Mouse (Mus musculus): Measurements from ENCODE around the gene Use1. TPM values are rescaled to one million over a fixed set of nuclear protein-coding genes. Genes with fewer than 3 reads are reported as not detected.
A peak's percentile ranks its signal among the peaks of the same experiment; 100 is the strongest.

Use1 gene
- total and polyA plus RNA-seq, 3 experiments, result 34.5 to 151 (median 70.8) TPM

- no peaks in the 10 kb centered on the region for H3K27me3 ChIP-seq (ENCODE audit: insufficient read depth, low read length)
These were observed 37.4 kb downstream of the Use1 start for GRCm38 (mm10) chr8:71404011-71404410.

GRCm38 (mm10) chr8:71404951-71405351 lies 38.3 kb downstream of the Use1 start:
- ATAC-seq (ENCODE audit: extremely low read depth, insufficient number of reproducible peaks, low FRiP score, poor library complexity, severe bottlenecking) (peak; percentile 10; the same call in 1 of the 2 replicates), DNase-seq (ENCODE audit: low spot score) (peak; percentile 58)
- peaks cover 78% of the 10 kb centered on the region for H3K36me3 ChIP-seq (replicated peaks)
- peak overlapping the region; percentile 82 for H3K4me3 ChIP-seq (ENCODE audit: low read depth, low read length)
- H3K27me3 ChIP-seq (ENCODE audit: insufficient read depth, low read length), result no peaks in the 10 kb centered on the region
- peaks cover 74% of the 10 kb centered on the region for H3K4me1 ChIP-seq (ENCODE audit: insufficient read depth, low read depth, low read length)
- H3K9me3 ChIP-seq (replicated peaks), result no peaks in the 10 kb centered on the region
- no peak for TF ChIP-seq GATA2 (IDR thresholded peaks at IDR 0.05; ENCODE audit: borderline replicate concordance, low read depth, low read length)
- no peak for TF ChIP-seq CTCF (IDR thresholded peaks at IDR 0.05; ENCODE audit: low read depth, low read length)
- no peak for TF ChIP-seq TAL1 (conservative IDR thresholded peaks at IDR 0.05; ENCODE audit: low read depth, low read length)
- no peak for TF ChIP-seq GATA1 (IDR thresholded peaks at IDR 0.05; ENCODE audit: borderline replicate concordance, low read length)
- TF ChIP-seq POLR2AphosphoS5 (IDR thresholded peaks at IDR 0.05; ENCODE audit: insufficient replicate concordance, low read depth, low read length), result no peak

More at GRCm38 (mm10) chr8:71404011-71404410, 37.4 kb downstream of the Use1 start:
- H3K4me1 ChIP-seq (ENCODE audit: insufficient read depth, low read depth, low read length), result peaks cover 73% of the 10 kb centered on the region
- ATAC-seq (ENCODE audit: extremely low read depth, insufficient number of reproducible peaks, low FRiP score, poor library complexity, severe bottlenecking) (no peak), DNase-seq (ENCODE audit: low spot score) (no peak)
- TF ChIP-seq POLR2AphosphoS5 (IDR thresholded peaks at IDR 0.05; ENCODE audit: insufficient replicate concordance, low read depth, low read length) (no peak), GATA1 (IDR thresholded peaks at IDR 0.05; ENCODE audit: borderline replicate concordance, low read length) (no peak), TAL1 (conservative IDR thresholded peaks at IDR 0.05; ENCODE audit: low read depth, low read length) (no peak), GATA2 (IDR thresholded peaks at IDR 0.05; ENCODE audit: borderline replicate concordance, low read depth, low read length) (no peak), CTCF (IDR thresholded peaks at IDR 0.05; ENCODE audit: low read depth, low read length) (no peak)
- peaks cover 76% of the 10 kb centered on the region for H3K36me3 ChIP-seq (replicated peaks)
- peak overlapping the region; percentile 61; the same call in 1 of the 2 replicates for H3K4me3 ChIP-seq (ENCODE audit: low read depth, low read length)
- H3K9me3 ChIP-seq (replicated peaks), result no peaks in the 10 kb centered on the region

- TF ChIP-seq CTCF (IDR thresholded peaks at IDR 0.05; ENCODE audit: low read depth, low read length), result peak; percentile 25; the same call in 1 of the 2 replicates
- TF ChIP-seq POLR2AphosphoS5 (IDR thresholded peaks at IDR 0.05; ENCODE audit: insufficient replicate concordance, low read depth, low read length), result no peak
- TF ChIP-seq GATA1 (IDR thresholded peaks at IDR 0.05; ENCODE audit: borderline replicate concordance, low read length), result no peak
- H3K9me3 ChIP-seq (replicated peaks), result no peaks in the 10 kb centered on the region
- ATAC-seq (ENCODE audit: extremely low read depth, insufficient number of reproducible peaks, low FRiP score, poor library complexity, severe bottlenecking) (peak; percentile 65), DNase-seq (ENCODE audit: low spot score) (peak; percentile 88)
- peaks cover 74% of the 10 kb centered on the region for H3K4me1 ChIP-seq (ENCODE audit: insufficient read depth, low read depth, low read length)
- peak within 1 kb of the TSS; percentile 82 for H3K4me3 ChIP-seq (ENCODE audit: low read depth, low read length)
- H3K36me3 ChIP-seq (replicated peaks), result peaks cover 76% of the 10 kb centered on the region
- no peaks in the 10 kb centered on the region for H3K27me3 ChIP-seq (ENCODE audit: insufficient read depth, low read length)
These were observed 38.9 kb downstream of the Use1 start, which contains the start of gene Ankle1 for GRCm38 (mm10) chr8:71405401-71406098. Ankle1 (plus strand) TSS chr8:71406010.

DNA sequence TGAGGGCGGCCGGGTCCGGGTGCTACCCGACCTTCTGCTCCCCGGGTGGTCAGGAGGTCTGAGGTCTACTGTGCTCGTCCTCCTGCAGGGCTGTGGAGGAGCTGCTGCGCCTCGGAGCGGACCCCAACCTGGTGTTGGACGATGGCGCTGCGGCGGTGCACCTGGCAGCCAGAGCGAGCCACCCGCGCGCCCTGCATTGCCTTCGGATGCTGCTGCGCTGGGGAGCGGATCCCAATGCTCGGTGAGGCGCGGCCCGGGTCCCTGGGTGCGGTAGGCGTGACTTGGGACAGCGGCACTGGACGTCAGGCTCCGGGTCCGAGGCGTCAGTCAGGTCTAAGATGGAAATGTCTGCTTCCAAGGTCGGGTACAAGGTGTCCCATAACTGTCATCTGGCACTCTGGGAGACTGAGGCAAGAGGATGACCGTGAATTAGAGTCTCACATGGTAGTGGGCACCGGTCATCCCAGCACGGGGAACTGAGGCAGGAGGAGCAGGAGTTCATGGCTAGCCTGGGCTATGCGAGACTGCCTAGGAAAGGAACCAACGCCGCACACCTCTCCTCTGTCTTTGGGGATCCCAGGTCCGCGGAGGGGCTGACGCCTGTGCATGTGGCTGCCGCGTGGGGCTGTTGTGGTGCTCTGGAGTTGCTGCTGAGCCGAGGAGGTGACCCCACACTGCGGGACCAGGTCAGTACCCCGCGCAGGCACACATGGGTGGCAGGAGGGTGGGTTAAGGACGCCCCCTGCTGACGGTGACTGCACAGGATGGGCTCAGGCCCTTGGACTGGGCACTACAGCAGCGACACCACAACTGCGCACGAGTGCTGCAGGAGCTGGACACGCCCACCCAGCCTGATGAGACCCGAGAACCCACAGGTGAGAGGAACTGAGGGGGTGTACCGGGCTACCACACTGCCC lies 39.7 kb downstream of the Use1 start:
- peak; percentile 85 for DNase-seq (ENCODE audit: low spot score)
- peaks cover 74% of the 10 kb centered on the region for H3K4me1 ChIP-seq (ENCODE audit: insufficient read depth, low read depth, low read length)
- ATAC-seq (ENCODE audit: extremely low read depth, insufficient number of reproducible peaks, low FRiP score, poor library complexity, severe bottlenecking), result peak; percentile 58
- H3K36me3 ChIP-seq (replicated peaks), result peaks cover 68% of the 10 kb centered on the region
- H3K4me3 ChIP-seq (ENCODE audit: low read depth, low read length), result peak overlapping the region; percentile 82
- H3K27me3 ChIP-seq (ENCODE audit: insufficient read depth, low read length), result no peaks in the 10 kb centered on the region
- no peaks in the 10 kb centered on the region for H3K9me3 ChIP-seq (replicated peaks)
- no peak for TF ChIP-seq TAL1 (conservative IDR thresholded peaks at IDR 0.05; ENCODE audit: low read depth, low read length)
- no peak for TF ChIP-seq GATA1 (IDR thresholded peaks at IDR 0.05; ENCODE audit: borderline replicate concordance, low read length)
- TF ChIP-seq CTCF (IDR thresholded peaks at IDR 0.05; ENCODE audit: low read depth, low read length), result peak; percentile 80
- no peak for TF ChIP-seq GATA2 (IDR thresholded peaks at IDR 0.05; ENCODE audit: borderline replicate concordance, low read depth, low read length)

- Histone ChIP-seq H3K4me3 (ENCODE audit: low read depth, low read length) (peak overlapping the region; percentile 82; the same call in 1 of the 2 replicates), H3K36me3 (replicated peaks) (peaks cover 61% of the 10 kb centered on the region)
- no peak for ATAC-seq (ENCODE audit: extremely low read depth, insufficient number of reproducible peaks, low FRiP score, poor library complexity, severe bottlenecking)
These were observed 40.8 kb downstream of the Use1 start for GRCm38 (mm10) chr8:71407441-71407840.

DNA sequence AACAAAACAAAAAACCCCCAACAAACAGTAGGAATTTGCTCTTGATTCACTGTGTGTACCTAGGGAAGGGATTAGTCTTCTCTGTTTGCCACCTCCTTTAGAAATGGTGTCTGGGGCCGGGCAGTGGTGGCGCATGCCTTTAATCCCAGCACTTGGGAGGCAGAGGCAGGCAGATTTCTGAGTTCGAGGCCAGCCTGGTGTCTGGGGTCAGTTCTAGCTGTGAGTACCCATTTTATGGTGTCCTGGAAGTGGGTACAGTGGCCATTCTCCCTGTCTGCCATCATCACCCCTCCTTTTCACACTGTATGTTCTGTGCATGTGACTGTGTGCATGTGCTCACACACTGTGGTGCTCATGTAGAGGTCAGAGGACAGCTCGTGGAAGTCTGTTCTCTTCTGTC lies 41.6 kb downstream of the Use1 start:
- no peaks in the 10 kb centered on the region for H3K27me3 ChIP-seq (ENCODE audit: insufficient read depth, low read length)
- ATAC-seq (ENCODE audit: extremely low read depth, insufficient number of reproducible peaks, low FRiP score, poor library complexity, severe bottlenecking) (no peak), DNase-seq (ENCODE audit: low spot score) (no peak)
- H3K4me3 ChIP-seq (ENCODE audit: low read depth, low read length), result no peak overlapping the region
- TF ChIP-seq GATA1 (IDR thresholded peaks at IDR 0.05; ENCODE audit: borderline replicate concordance, low read length) (no peak), GATA2 (IDR thresholded peaks at IDR 0.05; ENCODE audit: borderline replicate concordance, low read depth, low read length) (no peak), POLR2AphosphoS5 (IDR thresholded peaks at IDR 0.05; ENCODE audit: insufficient replicate concordance, low read depth, low read length) (no peak), CTCF (IDR thresholded peaks at IDR 0.05; ENCODE audit: low read depth, low read length) (no peak), TAL1 (conservative IDR thresholded peaks at IDR 0.05; ENCODE audit: low read depth, low read length) (no peak)
- H3K4me1 ChIP-seq (ENCODE audit: insufficient read depth, low read depth, low read length), result peaks cover 70% of the 10 kb centered on the region
- H3K9me3 ChIP-seq (replicated peaks), result no peaks in the 10 kb centered on the region
- H3K36me3 ChIP-seq (replicated peaks), result peaks cover 53% of the 10 kb centered on the region

More at GRCm38 (mm10) chr8:71407441-71407840, 40.8 kb downstream of the Use1 start:
- TF ChIP-seq CTCF (IDR thresholded peaks at IDR 0.05; ENCODE audit: low read depth, low read length) (no peak), POLR2AphosphoS5 (IDR thresholded peaks at IDR 0.05; ENCODE audit: insufficient replicate concordance, low read depth, low read length) (no peak), TAL1 (conservative IDR thresholded peaks at IDR 0.05; ENCODE audit: low read depth, low read length) (no peak), GATA2 (IDR thresholded peaks at IDR 0.05; ENCODE audit: borderline replicate concordance, low read depth, low read length) (no peak), GATA1 (IDR thresholded peaks at IDR 0.05; ENCODE audit: borderline replicate concordance, low read length) (no peak)
- Histone ChIP-seq H3K27me3 (ENCODE audit: insufficient read depth, low read length) (no peaks in the 10 kb centered on the region), H3K4me1 (ENCODE audit: insufficient read depth, low read depth, low read length) (peaks cover 78% of the 10 kb centered on the region), H3K9me3 (replicated peaks) (no peaks in the 10 kb centered on the region)
- no peak for DNase-seq (ENCODE audit: low spot score)
